Mouse (Mus musculus) lung, embryonic 14.5 days (tissue): Measurements from ENCODE around the gene Sbk2. TPM values are rescaled to one million over a fixed set of nuclear protein-coding genes. Genes with fewer than 3 reads are reported as not detected.

Source experiments
- ATAC-seq: fragments of 200-750 bp; cut with Nextera tagmentation; 2 replicates; pipeline ENCODE4 v1.8.0; 2017; ENCODE audit warnings: mild to moderate bottlenecking, moderate TSS enrichment, moderate library complexity; ENCODE audit not compliant: insufficient read depth
- DNase-seq: peaks from one replicate; pipeline ENCODE4 v3.0.0-alpha.2; 2015
- H3K27ac ChIP-seq: fragments of 300-500 bp; sonication (generic); 2 replicates; pipeline ENCODE4 v1.5.1; 2014; ENCODE audit warnings: low read depth, mild to moderate bottlenecking, moderate library complexity
- H3K27me3 ChIP-seq: fragments of 300-500 bp; sonication (generic); 2 replicates; pipeline ENCODE4 v1.6.1; 2014; ENCODE audit warnings: low read length, control low read depth; ENCODE audit not compliant: insufficient read depth
- H3K36me3 ChIP-seq: fragments of 300-500 bp; sonication (generic); 2 replicates; pipeline ENCODE4 v1.6.1; 2014; ENCODE audit warnings: control low read depth; ENCODE audit not compliant: insufficient read depth
- H3K4me1 ChIP-seq: fragments of 300-500 bp; sonication (generic); 2 replicates; pipeline ENCODE4 v1.6.1; 2014; ENCODE audit warnings: antibody characterized with exemption, control low read depth; ENCODE audit not compliant: insufficient read depth
- H3K4me2 ChIP-seq: fragments of 300-500 bp; sonication (generic); 2 replicates; pipeline ENCODE4 v1.6.1; 2014; ENCODE audit warnings: mild to moderate bottlenecking
- H3K4me3 ChIP-seq: fragments of 300-500 bp; sonication (generic); 2 replicates; pipeline ENCODE4 v1.5.1; 2014; ENCODE audit warnings: low read depth, low read length
- H3K9ac ChIP-seq: fragments of 300-500 bp; sonication (generic); 2 replicates; pipeline ENCODE4 v1.6.1; 2014
- H3K9me3 ChIP-seq: fragments of 300-500 bp; sonication (generic); 2 replicates; pipeline ENCODE4 v1.6.1; 2016; ENCODE audit warnings: low read depth, low read length, control low read depth
- CTCF ChIP-seq: IDR thresholded peaks from 2 replicates; pipeline ENCODE4 v1.5.1; 2016; ENCODE audit warnings: antibody characterized with exemption, low read depth
- WGBS: fragments of 180-500 bp; shearing (Covaris S2); extraction: QIAGEN DNeasy Blood & Tissue Kit; methylation state at CpG from one replicate; pipeline ENCODE4 v1.1.7; 2014; 5-methylcytosine and 5-hydroxymethylcytosine counted together
- polyA plus RNA-seq: library from polyadenylated mRNA; unstranded; fragments of >200 nt; fragmentation: Nextera tagmentation; extraction: Ambion mirVana; gene quantifications from 2 replicates; pipeline ENCODE4 v1.2.1, GENCODE M21; 2014

Sbk2 gene
- polyA plus RNA-seq, 1 experiment from 2014 or later: 0.13 TPM

- no peak overlapping the region for H3K9ac ChIP-seq
- no peak for TF ChIP-seq CTCF
- no peak for ATAC-seq
- H3K9me3 ChIP-seq: no peaks in the 10 kb centered on the region
- no peak for DNase-seq
- H3K4me2 ChIP-seq: no peak overlapping the region
- peaks cover 32% of the 10 kb centered on the region for H3K4me1 ChIP-seq
- 58% methylated on average over 16 of the region's 16 CpGs for WGBS
- no peak overlapping the region for H3K27ac ChIP-seq
- H3K36me3 ChIP-seq: no peaks in the 10 kb centered on the region
- H3K4me3 ChIP-seq: no peak overlapping the region
- H3K27me3 ChIP-seq: no peaks in the 10 kb centered on the region
These were observed 37.4 kb downstream of the Sbk2 start for GRCm38 (mm10) chr7:4926849-4927248.

- H3K27me3 ChIP-seq: no peaks in the 10 kb centered on the region
- H3K9ac ChIP-seq: peak within 1 kb of the TSS; percentile 38; the same call in 1 of the 2 replicates
- no peaks in the 10 kb centered on the region for H3K9me3 ChIP-seq
- peak within 1 kb of the TSS; percentile 53 for H3K4me2 ChIP-seq
- WGBS: 9% methylated on average over 6 of the region's 6 CpGs
- DNase-seq (peak; percentile 75), ATAC-seq (peak; percentile 71)
- peaks cover 32% of the 10 kb centered on the region for H3K4me1 ChIP-seq
- TF ChIP-seq CTCF: no peak
- peak within 1 kb of the TSS; percentile 95 for H3K27ac ChIP-seq
- H3K4me3 ChIP-seq: no peak within 1 kb of the TSS
- H3K36me3 ChIP-seq: peaks cover 7% of the 10 kb centered on the region
These were observed 38.5 kb downstream of the Sbk2 start, which contains the start of gene Ssc5d for GRCm38 (mm10) chr7:4925441-4926381. TSS of gene Ssc5d (plus strand) at chr7:4925785.

GRCm38 (mm10) chr7:4924891-4925301 is 39.3 kb downstream of the Sbk2 start:
- DNase-seq (peak; percentile 86), ATAC-seq (peak; percentile 63)
- Histone ChIP-seq H3K4me2 (peak overlapping the region; percentile 53), H3K27ac (peak overlapping the region; percentile 95), H3K9ac (no peak overlapping the region), H3K36me3 (peaks cover 15% of the 10 kb centered on the region), H3K4me3 (no peak overlapping the region), H3K27me3 (no peaks in the 10 kb centered on the region), H3K9me3 (no peaks in the 10 kb centered on the region), H3K4me1 (peaks cover 32% of the 10 kb centered on the region)
- 8% methylated on average over 3 of the region's 4 CpGs for WGBS
- TF ChIP-seq CTCF: no peak

- no peak for DNase-seq
- peak overlapping the region; percentile 8; the same call in 1 of the 2 replicates for H3K4me3 ChIP-seq
- peak; percentile 3 for ATAC-seq
- no peak for TF ChIP-seq CTCF
- peaks cover 32% of the 10 kb centered on the region for H3K4me1 ChIP-seq
- peaks cover 20% of the 10 kb centered on the region for H3K36me3 ChIP-seq
- H3K27me3 ChIP-seq: no peaks in the 10 kb centered on the region
- peak overlapping the region; percentile 41; the same call in 1 of the 2 replicates for H3K9ac ChIP-seq
- H3K9me3 ChIP-seq: no peaks in the 10 kb centered on the region
- H3K4me2 ChIP-seq: peak overlapping the region; percentile 53
- H3K27ac ChIP-seq: peak overlapping the region; percentile 95
- WGBS: 1% methylated on average over 4 of the region's 4 CpGs
These were observed 39.7 kb downstream of the Sbk2 start for GRCm38 (mm10) chr7:4924483-4924882.

GRCm38 (mm10) chr7:4923586-4924364 is 40.4 kb downstream of the Sbk2 start:
- DNase-seq (peak; percentile 73), ATAC-seq (no peak)
- peak; percentile 66 for TF ChIP-seq CTCF
- peak overlapping the region; percentile 95 for H3K27ac ChIP-seq
- peak overlapping the region; percentile 41 for H3K9ac ChIP-seq
- no peaks in the 10 kb centered on the region for H3K9me3 ChIP-seq
- peak overlapping the region; percentile 8 for H3K4me3 ChIP-seq
- peaks cover 32% of the 10 kb centered on the region for H3K4me1 ChIP-seq
- 6% methylated on average over 37 of the region's 37 CpGs for WGBS
- peaks cover 27% of the 10 kb centered on the region for H3K36me3 ChIP-seq
- peak overlapping the region; percentile 53 for H3K4me2 ChIP-seq
- no peaks in the 10 kb centered on the region for H3K27me3 ChIP-seq

GRCm38 (mm10) chr7:4922931-4923565 is 41.2 kb downstream of the Sbk2 start:
- DNase-seq: peak; percentile 67
- H3K27me3 ChIP-seq: no peaks in the 10 kb centered on the region
- peaks cover 32% of the 10 kb centered on the region for H3K4me1 ChIP-seq
- H3K4me3 ChIP-seq: peak overlapping the region; percentile 18
- no peak for ATAC-seq
- H3K36me3 ChIP-seq: peaks cover 31% of the 10 kb centered on the region
- peak overlapping the region; percentile 53 for H3K4me2 ChIP-seq
- peak; percentile 51 for TF ChIP-seq CTCF
- 2% methylated on average over 14 of the region's 14 CpGs for WGBS
- H3K9me3 ChIP-seq: no peaks in the 10 kb centered on the region
- H3K9ac ChIP-seq: peak overlapping the region; percentile 41
- H3K27ac ChIP-seq: peak overlapping the region; percentile 95
